Mouse (Mus musculus) liver, embryonic 12.5 days (tissue): Measurements from ENCODE around the gene Mxd1. TPM values are rescaled to one million over a fixed set of nuclear protein-coding genes. Genes with fewer than 3 reads are reported as not detected.

ENCODE experiments used
- ATAC-seq: fragments of 200-750 bp; cut with Nextera tagmentation; 2 replicates; pipeline ENCODE4 v1.8.0; 2017; ENCODE audit warnings: moderate number of reproducible peaks, mild to moderate bottlenecking, moderate library complexity
- H3K27ac ChIP-seq: fragments of 300-500 bp; sonication (generic); 2 replicates; pipeline ENCODE4 v1.5.1; 2016; ENCODE audit warnings: mild to moderate bottlenecking
- H3K27me3 ChIP-seq: fragments of 300-500 bp; sonication (generic); replicated peaks from 2 replicates; pipeline ENCODE4 v1.6.1; 2016; ENCODE audit warnings: mild to moderate bottlenecking, moderate library complexity
- H3K36me3 ChIP-seq: fragments of 300-500 bp; sonication (generic); 2 replicates; pipeline ENCODE4 v1.6.1; 2016; ENCODE audit warnings: mild to moderate bottlenecking, moderate library complexity
- H3K4me1 ChIP-seq: fragments of 300-500 bp; sonication (generic); 2 replicates; pipeline ENCODE4 v1.6.1; 2016
- H3K4me2 ChIP-seq: fragments of 300-500 bp; sonication (generic); 2 replicates; pipeline ENCODE4 v1.6.1; 2016; ENCODE audit warnings: mild to moderate bottlenecking, moderate library complexity
- H3K4me3 ChIP-seq: fragments of 300-500 bp; sonication (generic); 2 replicates; pipeline ENCODE4 v1.5.1; 2016; ENCODE audit warnings: mild to moderate bottlenecking, moderate library complexity
- H3K9ac ChIP-seq: fragments of 300-500 bp; sonication (generic); 2 replicates; pipeline ENCODE4 v1.6.1; 2016; ENCODE audit warnings: mild to moderate bottlenecking, moderate library complexity
- H3K9me3 ChIP-seq: fragments of 300-500 bp; sonication (generic); replicated peaks from 2 replicates; pipeline ENCODE4 v1.6.1; 2016; ENCODE audit warnings: mild to moderate bottlenecking, moderate library complexity
- WGBS: fragments of 180-500 bp; shearing (Covaris S2); methylation state at CpG from one replicate; pipeline ENCODE4 v1.1.7; 2016; ENCODE audit not compliant: insufficient replicate concordance; 5-methylcytosine and 5-hydroxymethylcytosine counted together
- polyA plus RNA-seq: library from polyadenylated mRNA; unstranded; fragments of >200 nt; fragmentation: Nextera tagmentation; extraction: Ambion mirVana; gene quantifications from 2 replicates; pipeline ENCODE4 v1.2.1, GENCODE M21; 2016

Mxd1 gene
- polyA plus RNA-seq, 1 experiment from 2014 or later, result 35.1 TPM

DNA sequence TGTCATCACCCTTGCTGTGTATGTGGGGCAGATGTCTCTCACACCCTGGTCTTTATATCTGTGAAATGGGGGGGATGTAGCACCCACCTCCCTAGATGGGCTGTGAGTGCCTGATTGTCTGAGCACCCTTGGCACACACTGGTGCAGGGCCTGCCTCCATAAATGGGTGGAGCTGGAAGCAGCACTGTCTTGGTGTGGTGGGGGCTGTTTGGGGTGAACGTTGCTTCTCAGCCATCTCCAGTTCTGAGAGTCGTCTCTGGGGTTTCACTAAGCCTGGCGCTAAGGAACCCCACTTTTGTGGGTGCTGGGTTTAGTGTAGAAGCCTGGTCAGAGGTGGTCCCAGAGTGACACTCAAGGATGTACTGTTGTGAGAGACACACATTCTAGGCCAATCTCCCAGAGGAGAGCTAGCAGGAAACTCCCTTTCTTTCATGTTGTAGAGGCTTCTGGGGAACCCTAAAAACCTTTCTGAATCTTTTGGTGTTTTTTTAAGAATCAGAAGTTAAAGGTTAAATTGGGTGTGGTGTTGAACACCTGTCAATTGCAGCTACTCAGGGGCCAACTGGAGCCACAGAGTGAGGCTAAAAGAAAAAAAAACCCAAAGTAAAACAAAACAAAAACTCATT lies 24.1 kb downstream of the Mxd1 start:
- WGBS, result 70% methylated on average over 3 of the region's 3 CpGs
- no peak overlapping the region for H3K4me2 ChIP-seq
- H3K36me3 ChIP-seq, result peaks cover 28% of the 10 kb centered on the region
- no peaks in the 10 kb centered on the region for H3K9me3 ChIP-seq
- ATAC-seq, result no peak
- H3K4me3 ChIP-seq, result no peak overlapping the region
- H3K27ac ChIP-seq, result peak overlapping the region; percentile 27; the same call in 1 of the 2 replicates
- peaks cover 47% of the 10 kb centered on the region for H3K4me1 ChIP-seq
- H3K27me3 ChIP-seq, result no peaks in the 10 kb centered on the region
- 0 out of 2 replicates have a peak overlapping the region, but pooled peaks have one; percentile 4 for H3K9ac ChIP-seq

DNA sequence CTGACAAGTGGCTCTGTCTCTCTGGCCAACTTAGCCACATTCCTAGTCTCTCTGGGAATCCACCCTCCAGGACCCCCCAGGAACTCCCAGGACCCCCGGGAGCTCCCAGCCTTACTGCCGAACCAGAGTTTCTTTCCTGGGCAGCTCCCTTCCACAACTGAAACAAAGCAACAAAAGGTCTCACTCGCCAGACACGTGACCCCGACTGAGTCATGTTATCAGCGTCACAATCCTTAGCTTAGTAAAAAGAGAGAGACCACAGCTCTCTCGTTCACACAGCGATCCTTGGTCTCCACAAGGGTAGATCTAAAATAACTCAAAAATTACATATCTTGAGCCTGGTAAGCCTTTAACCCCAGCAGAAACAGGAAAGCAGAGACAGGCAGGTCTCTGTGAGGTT lies 27.2 kb downstream of the Mxd1 start:
- no peak overlapping the region for H3K4me3 ChIP-seq
- no peaks in the 10 kb centered on the region for H3K9me3 ChIP-seq
- no peaks in the 10 kb centered on the region for H3K27me3 ChIP-seq
- peak overlapping the region; percentile 99 for H3K27ac ChIP-seq
- peak overlapping the region; percentile 76 for H3K9ac ChIP-seq
- ATAC-seq, result no peak
- WGBS, result 44% methylated on average over 8 of the region's 8 CpGs
- peaks cover 75% of the 10 kb centered on the region for H3K4me1 ChIP-seq
- peak overlapping the region; percentile 68 for H3K4me2 ChIP-seq
- H3K36me3 ChIP-seq, result 0 out of 2 replicates have a peak, but pooled peaks cover 3% of the 10 kb centered on the region

DNA sequence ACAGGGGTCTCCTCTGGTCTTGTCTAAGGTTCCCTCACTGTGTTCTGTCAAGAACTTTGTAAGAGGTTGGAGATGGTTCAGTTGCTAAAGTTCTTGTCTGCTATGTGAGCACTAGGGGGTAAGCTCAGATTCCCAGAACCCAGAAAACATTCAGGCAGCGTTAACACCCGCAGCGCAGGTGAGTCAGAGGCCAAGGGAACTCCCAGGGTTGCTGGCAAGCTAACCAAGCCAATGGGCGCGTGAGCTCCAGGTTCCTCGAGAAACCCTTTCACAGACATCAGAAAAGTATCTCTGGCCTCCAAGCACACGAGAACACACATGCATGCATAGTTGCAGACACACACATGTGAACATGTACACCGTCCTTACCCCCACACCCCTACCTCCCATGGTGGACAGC lies 28.2 kb downstream of the Mxd1 start:
- WGBS, result 83% methylated on average over 8 of the region's 8 CpGs
- Histone ChIP-seq H3K4me3 (peak overlapping the region; percentile 36), H3K27ac (peak overlapping the region; percentile 99), H3K9ac (peak overlapping the region; percentile 76), H3K9me3 (no peaks in the 10 kb centered on the region), H3K36me3 (no peaks in the 10 kb centered on the region), H3K4me1 (peaks cover 78% of the 10 kb centered on the region), H3K4me2 (peak overlapping the region; percentile 68), H3K27me3 (no peaks in the 10 kb centered on the region)
- ATAC-seq, result no peak

GRCm38 (mm10) chr6:86640161-86640560 lies 28.8 kb downstream of the Mxd1 start:
- peak; percentile 5 for ATAC-seq
- WGBS, result 42% methylated on average over 3 of the region's 3 CpGs

DNA sequence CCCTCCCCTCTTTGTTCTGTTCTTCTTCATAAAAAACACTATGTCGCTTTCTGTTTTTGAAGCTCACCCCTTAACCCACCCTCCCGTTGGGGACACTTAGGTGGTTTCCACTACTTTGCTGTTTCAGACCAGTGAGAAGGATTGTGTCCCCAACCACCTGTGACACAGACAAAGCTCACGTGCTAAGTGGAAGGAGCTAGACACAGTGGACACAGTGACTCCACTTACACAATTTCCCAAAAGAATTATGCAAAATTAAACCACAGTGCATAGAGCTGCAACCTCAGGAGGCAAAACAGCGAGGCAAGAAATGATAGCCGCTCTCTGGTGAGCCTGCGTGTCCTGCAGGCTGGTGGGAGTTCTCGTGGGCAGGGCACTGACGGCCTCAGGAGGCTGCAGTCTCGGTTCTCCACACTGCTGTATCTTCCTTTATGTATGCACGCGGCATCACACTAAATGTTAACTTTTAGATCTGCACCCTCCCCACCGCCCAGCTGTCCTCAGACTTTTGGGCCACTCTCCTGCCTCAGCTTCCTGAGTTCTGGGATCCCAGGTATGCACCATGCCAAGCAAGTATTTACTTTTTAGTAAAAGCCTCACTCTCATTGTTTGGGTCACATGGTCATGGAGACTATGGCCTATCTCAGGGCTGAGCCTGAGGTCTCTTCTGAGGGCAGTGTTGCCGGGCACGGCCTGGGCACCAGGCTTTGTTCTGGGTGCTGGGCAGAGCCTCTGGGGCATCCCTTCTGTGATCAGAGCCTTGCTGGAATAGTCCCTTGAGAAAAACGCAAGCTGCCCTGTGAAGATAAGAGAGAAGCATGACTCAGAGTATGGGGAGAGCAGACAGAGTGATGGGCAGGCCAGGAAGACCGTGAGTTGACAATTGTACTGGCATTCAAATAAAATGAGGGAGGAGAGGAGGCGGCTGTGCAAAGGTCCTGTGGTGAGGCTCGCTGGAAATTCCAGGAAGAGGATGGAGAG lies 29.5 kb downstream of the Mxd1 start:
- peak overlapping the region; percentile 76 for H3K9ac ChIP-seq
- H3K27ac ChIP-seq, result peak overlapping the region; percentile 99
- peak overlapping the region; percentile 68 for H3K4me2 ChIP-seq
- peaks cover 73% of the 10 kb centered on the region for H3K4me1 ChIP-seq
- H3K27me3 ChIP-seq, result no peaks in the 10 kb centered on the region
- H3K9me3 ChIP-seq, result no peaks in the 10 kb centered on the region
- peak; percentile 90 for ATAC-seq
- 45% methylated on average over 18 of the region's 18 CpGs for WGBS
- H3K4me3 ChIP-seq, result peak overlapping the region; percentile 36
- no peaks in the 10 kb centered on the region for H3K36me3 ChIP-seq

More at GRCm38 (mm10) chr6:86640161-86640560, 28.8 kb downstream of the Mxd1 start:
- Histone ChIP-seq H3K4me2 (peak overlapping the region; percentile 68), H3K9me3 (no peaks in the 10 kb centered on the region), H3K36me3 (no peaks in the 10 kb centered on the region), H3K9ac (peak overlapping the region; percentile 76), H3K27me3 (no peaks in the 10 kb centered on the region), H3K4me3 (peak overlapping the region; percentile 36), H3K27ac (peak overlapping the region; percentile 99), H3K4me1 (peaks cover 76% of the 10 kb centered on the region)

- H3K9me3 ChIP-seq, result no peaks in the 10 kb centered on the region
- 51% methylated on average over 2 of the region's 2 CpGs for WGBS
- peak overlapping the region; percentile 99 for H3K27ac ChIP-seq
- H3K36me3 ChIP-seq, result no peaks in the 10 kb centered on the region
- H3K4me3 ChIP-seq, result no peak overlapping the region
- H3K27me3 ChIP-seq, result peaks cover 4% of the 10 kb centered on the region
- H3K9ac ChIP-seq, result peak overlapping the region; percentile 60
- H3K4me1 ChIP-seq, result peaks cover 75% of the 10 kb centered on the region
- peak overlapping the region; percentile 68 for H3K4me2 ChIP-seq
- no peak for ATAC-seq
Observed at GRCm38 (mm10) chr6:86638434-86638833, 30.5 kb downstream of the Mxd1 start.

GRCm38 (mm10) chr6:86637860-86638259 lies 31.1 kb downstream of the Mxd1 start:
- Histone ChIP-seq H3K27ac (peak overlapping the region; percentile 98), H3K9me3 (no peaks in the 10 kb centered on the region), H3K4me2 (peak overlapping the region; percentile 58), H3K9ac (peak overlapping the region; percentile 71), H3K4me3 (no peak overlapping the region), H3K36me3 (no peaks in the 10 kb centered on the region), H3K27me3 (peaks cover 10% of the 10 kb centered on the region), H3K4me1 (peaks cover 75% of the 10 kb centered on the region)
- 75% methylated on average over 2 of the region's 2 CpGs for WGBS
- no peak for ATAC-seq

- peak overlapping the region; percentile 58 for H3K4me2 ChIP-seq
- ATAC-seq, result peak; percentile 74
- WGBS, result 26% methylated on average over 4 of the region's 4 CpGs
- no peaks in the 10 kb centered on the region for H3K9me3 ChIP-seq
- H3K27me3 ChIP-seq, result peaks cover 12% of the 10 kb centered on the region
- H3K9ac ChIP-seq, result peak overlapping the region; percentile 71
- H3K36me3 ChIP-seq, result no peaks in the 10 kb centered on the region
- no peak overlapping the region for H3K4me3 ChIP-seq
- peak overlapping the region; percentile 98 for H3K27ac ChIP-seq
- H3K4me1 ChIP-seq, result peaks cover 72% of the 10 kb centered on the region
Observed at GRCm38 (mm10) chr6:86637171-86637835, 31.7 kb downstream of the Mxd1 start.

- peak overlapping the region; percentile 58 for H3K4me2 ChIP-seq
- peak overlapping the region; percentile 98 for H3K27ac ChIP-seq
- peak; percentile 67 for ATAC-seq
- peak overlapping the region; percentile 71 for H3K9ac ChIP-seq
- 19% methylated on average over 2 of the region's 2 CpGs for whole genome bisulfite sequencing
- peaks cover 66% of the 10 kb centered on the region for H3K4me1 ChIP-seq
- no peaks in the 10 kb centered on the region for H3K36me3 ChIP-seq
- no peak overlapping the region for H3K4me3 ChIP-seq
- H3K27me3 ChIP-seq, result peaks cover 12% of the 10 kb centered on the region
- no peaks in the 10 kb centered on the region for H3K9me3 ChIP-seq
Observed at GRCm38 (mm10) chr6:86636495-86636894, 32.5 kb downstream of the Mxd1 start.

DNA sequence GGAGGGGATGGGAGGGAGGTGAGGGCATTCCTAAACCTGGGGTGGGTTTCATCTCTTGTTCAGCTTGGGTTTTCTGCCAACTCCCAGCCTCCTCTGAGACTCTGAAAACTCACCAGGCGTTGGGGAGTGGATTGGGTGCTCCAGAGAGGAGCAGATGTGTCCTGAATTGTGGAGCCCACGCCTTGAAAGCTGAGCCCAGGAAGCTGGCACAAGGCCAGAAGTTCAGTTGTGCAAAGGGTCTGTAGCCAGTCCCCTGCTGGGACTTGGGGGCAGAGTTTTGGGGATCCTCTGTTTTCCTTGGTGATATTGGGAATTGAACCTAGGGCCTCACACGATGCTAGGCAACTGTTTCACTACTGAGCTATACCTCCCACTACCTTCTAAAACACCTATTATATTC lies 38.8 kb downstream of the Mxd1 start:
- 72% methylated on average over 3 of the region's 3 CpGs for WGBS
- no peak for ATAC-seq
- Histone ChIP-seq H3K27ac (no peak overlapping the region), H3K9ac (no peak overlapping the region), H3K9me3 (no peaks in the 10 kb centered on the region), H3K4me3 (no peak overlapping the region), H3K27me3 (peaks cover 24% of the 10 kb centered on the region), H3K36me3 (no peaks in the 10 kb centered on the region), H3K4me1 (peaks cover 18% of the 10 kb centered on the region), H3K4me2 (no peak overlapping the region)

GRCm38 (mm10) chr6:86627946-86628345 lies 41.0 kb downstream of the Mxd1 start, which contains the start of gene Asprv1:
TSS of gene Asprv1 (plus strand) at chr6:86628164.
- Histone ChIP-seq H3K4me1 (peaks cover 11% of the 10 kb centered on the region), H3K4me3 (no peak within 1 kb of the TSS), H3K9ac (no peak within 1 kb of the TSS), H3K27me3 (peaks cover 32% of the 10 kb centered on the region; the same call in 1 of the 2 replicates), H3K36me3 (no peaks in the 10 kb centered on the region), H3K9me3 (no peaks in the 10 kb centered on the region), H3K4me2 (no peak within 1 kb of the TSS), H3K27ac (no peak within 1 kb of the TSS)
- WGBS, result 58% methylated on average over 10 of the region's 10 CpGs
- ATAC-seq, result no peak
